In the genomic region with DNA sequence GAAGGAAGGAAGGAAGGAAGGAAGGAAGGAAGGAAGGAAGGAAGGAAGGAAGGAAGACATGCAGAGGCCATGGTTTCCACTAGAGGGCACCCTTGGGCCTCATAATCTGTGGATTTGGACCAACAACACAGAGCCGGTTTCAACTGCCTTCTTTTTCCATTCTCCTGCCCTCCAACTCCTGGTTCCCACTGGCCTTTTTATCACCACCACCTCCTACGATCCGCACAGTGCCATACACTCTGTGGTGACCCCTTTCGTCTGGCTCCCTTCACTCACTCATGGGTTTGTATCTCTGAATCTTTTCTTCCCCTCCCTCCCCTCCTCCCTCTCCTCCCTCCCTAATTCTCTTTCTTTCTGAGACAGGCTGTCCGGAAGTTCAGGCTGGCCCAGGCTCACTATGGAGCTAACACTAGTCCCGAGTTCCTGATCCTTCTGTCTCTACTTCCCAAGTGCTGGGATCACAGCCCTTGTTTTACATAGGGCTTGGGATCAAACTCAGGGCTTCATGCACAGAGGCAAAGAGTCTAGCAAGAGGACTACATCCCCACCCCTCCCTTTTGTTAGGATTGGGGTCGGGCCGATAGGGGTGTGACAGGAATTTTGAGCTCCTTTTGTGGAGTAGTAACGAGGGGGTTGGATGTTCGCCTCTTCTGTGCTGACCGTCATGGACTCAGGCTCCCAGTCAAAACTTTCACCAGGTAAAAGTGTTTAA, we compare ENCODE assay signal across 8 mouse cellular contexts. TPM values are rescaled to one million over a fixed set of nuclear protein-coding genes. Genes with fewer than 3 reads are reported as not detected.
DNase-seq lines count a peak whose midpoint lies in the region; ATAC-seq and TF ChIP-seq lines count a peak whose summit lies in the region.

No protein-coding gene starts in this region.

- peaks cover 11% of the 10 kb centered on the region; the same call in 1 of the 2 replicates for H3K27me3 ChIP-seq in heart, embryonic 12.5 days (replicated peaks)
- peaks cover 3% of the 10 kb centered on the region; the same call in 1 of the 2 replicates for H3K27me3 ChIP-seq in G1E (ENCODE audit: insufficient read depth, low read length)
- peaks cover 14% of the 10 kb centered on the region; the same call in 1 of the 2 replicates for H3K27me3 ChIP-seq in heart, embryonic 13.5 days (replicated peaks)
- H3K27me3 ChIP-seq in midbrain, embryonic 12.5 days = peaks cover 31% of the 10 kb centered on the region

- no peaks in the 10 kb centered on the region for H3K9me3 ChIP-seq in heart, embryonic 12.5 days (replicated peaks)
- peaks cover 74% of the 10 kb centered on the region for H3K9me3 ChIP-seq in G1E (replicated peaks)
- no peaks in the 10 kb centered on the region for H3K9me3 ChIP-seq in heart, embryonic 13.5 days
- no peaks in the 10 kb centered on the region for H3K9me3 ChIP-seq in midbrain, embryonic 12.5 days

- peaks cover 10% of the 10 kb centered on the region for H3K4me1 ChIP-seq in heart, embryonic 12.5 days (replicated peaks)
- H3K4me1 ChIP-seq in G1E (ENCODE audit: insufficient read depth, low read depth, low read length) = no peaks in the 10 kb centered on the region
- H3K4me1 ChIP-seq in heart, embryonic 13.5 days = peaks cover 11% of the 10 kb centered on the region
- peaks cover 23% of the 10 kb centered on the region for H3K4me1 ChIP-seq in midbrain, embryonic 12.5 days

- H3K36me3 ChIP-seq in heart, embryonic 12.5 days = no peaks in the 10 kb centered on the region
- no peaks in the 10 kb centered on the region for H3K36me3 ChIP-seq in G1E (replicated peaks)
- no peaks in the 10 kb centered on the region for H3K36me3 ChIP-seq in heart, embryonic 13.5 days
- no peaks in the 10 kb centered on the region for H3K36me3 ChIP-seq in midbrain, embryonic 12.5 days

- no peak overlapping the region for H3K4me3 ChIP-seq in heart, embryonic 12.5 days
- H3K4me3 ChIP-seq in G1E (ENCODE audit: low read depth, low read length) = no peak overlapping the region
- H3K4me3 ChIP-seq in heart, embryonic 13.5 days = no peak overlapping the region
- H3K4me3 ChIP-seq in midbrain, embryonic 12.5 days = no peak overlapping the region

- no peak overlapping the region for H3K9ac ChIP-seq in heart, embryonic 12.5 days
- 0 out of 2 replicates have a peak overlapping the region, but pooled peaks have one; percentile 24 for H3K9ac ChIP-seq in heart, embryonic 13.5 days
- peak overlapping the region; percentile 43 for H3K9ac ChIP-seq in midbrain, embryonic 12.5 days (replicated peaks)

- no peak overlapping the region for H3K27ac ChIP-seq in heart, embryonic 12.5 days (ENCODE audit: poor library complexity, severe bottlenecking)
- H3K27ac ChIP-seq in heart, embryonic 13.5 days (replicated peaks) = no peak overlapping the region
- peak overlapping the region; percentile 22; the same call in 1 of the 2 replicates for H3K27ac ChIP-seq in midbrain, embryonic 12.5 days (replicated peaks)

- 35% methylated on average over 11 of the region's 11 CpGs for WGBS in heart, embryonic 12.5 days
- 34% methylated on average over 11 of the region's 11 CpGs for WGBS in heart, embryonic 13.5 days
- 24% methylated on average over 11 of the region's 11 CpGs for WGBS in midbrain, embryonic 12.5 days

- peak; percentile 38 for DNase-seq in heart, adult 8-10 months (ENCODE audit: low spot score)
- DNase-seq in G1E (ENCODE audit: low spot score) = no peak
- DNase-seq in cerebellum, postnatal 36 days = peak; percentile 74 to 78
- DNase-seq in kidney, postnatal 25 days = peak; percentile 56 to 74
- DNase-seq in testis, postnatal 10 days (ENCODE audit: low spot score) = peak; percentile 75

- no peak for ATAC-seq in heart, embryonic 12.5 days (ENCODE audit: insufficient number of reproducible peaks, low FRiP score)
- ATAC-seq in G1E (ENCODE audit: extremely low read depth, insufficient number of reproducible peaks, low FRiP score, poor library complexity, severe bottlenecking) = no peak
- no peak for ATAC-seq in heart, embryonic 13.5 days (ENCODE audit: extremely low read depth, insufficient number of reproducible peaks, low FRiP score, low TSS enrichment)
- ATAC-seq in midbrain, embryonic 12.5 days (ENCODE audit: low FRiP score, low read depth) = no peak

- 0 out of 2 replicates have a peak, but pooled peaks have one; percentile 24 for TF ChIP-seq CTCF in G1E (IDR thresholded peaks at IDR 0.05; ENCODE audit: low read depth, low read length)

- no peak overlapping the region for H3K4me2 ChIP-seq in heart, embryonic 12.5 days
- H3K4me2 ChIP-seq in heart, embryonic 13.5 days = peak overlapping the region; percentile 36; the same call in 1 of the 2 replicates
- H3K4me2 ChIP-seq in midbrain, embryonic 12.5 days (replicated peaks) = 0 out of 2 replicates have a peak overlapping the region, but pooled peaks have one; percentile 9

RNA-seq across cellular contexts. Expression of gene Dnaic2, which starts 9.9 kb away (rescaled TPM):
- total RNA-seq in heart, adult 8-10 months (2022) = under 1 TPM in 1 of 4 experiments, not detected in 3; 0.47 TPM
- 0.27 and 0.32 TPM in 2 replicates for polyA plus RNA-seq in heart, embryonic 12.5 days (2016; fragmentation: Nextera tagmentation; extraction: Ambion mirVana)
- total RNA-seq in G1E (2014; fragmentation: Nextera tagmentation) = not detected in 2 replicates
- total RNA-seq in G1E (2017) = 0.06 TPM in 1 of 2 replicates, not detected in the other
- not detected in 2 replicates for polyA plus RNA-seq in G1E (2012)
- polyA plus RNA-seq in heart, embryonic 13.5 days (2015; fragmentation: Nextera tagmentation; extraction: Ambion mirVana) = 0.13 and 0.36 TPM in 2 replicates
- 1.3 and 2.4 TPM in 2 replicates for polyA plus RNA-seq in midbrain, embryonic 12.5 days (2016; fragmentation: Nextera tagmentation; extraction: Ambion mirVana)

RNA-seq across cellular contexts. Expression of gene Kif19a, which starts 28.1 kb away (rescaled TPM):
- total RNA-seq in heart, adult 8-10 months (2022) = under 1 TPM; 0.25 to 0.80 (median 0.42) TPM
- 0.32 TPM in 1 of 2 replicates, not detected in the other for polyA plus RNA-seq in heart, embryonic 12.5 days (2016; fragmentation: Nextera tagmentation; extraction: Ambion mirVana)
- total RNA-seq in G1E (2014; fragmentation: Nextera tagmentation) (not detected in 2 replicates), G1E (2017) (0.12 TPM in 1 of 2 replicates, not detected in the other)
- not detected in 2 replicates for polyA plus RNA-seq in G1E (2012)
- polyA plus RNA-seq in heart, embryonic 13.5 days (2015; fragmentation: Nextera tagmentation; extraction: Ambion mirVana) = 0.17 TPM in 1 of 2 replicates, not detected in the other
- 0.45 and 0.73 TPM in 2 replicates for polyA plus RNA-seq in midbrain, embryonic 12.5 days (2016; fragmentation: Nextera tagmentation; extraction: Ambion mirVana)

RNA-seq across cellular contexts. Expression of gene Btbd17, which starts 58.7 kb away (rescaled TPM):
- total RNA-seq in heart, adult 8-10 months (2022) = not detected
- polyA plus RNA-seq in heart, embryonic 12.5 days (2016; fragmentation: Nextera tagmentation; extraction: Ambion mirVana) = 0.18 TPM in 1 of 2 replicates, not detected in the other
- total RNA-seq in G1E (2014; fragmentation: Nextera tagmentation) = not detected in 2 replicates
- 0.06 and 0.11 TPM in 2 replicates for total RNA-seq in G1E (2017)
- polyA plus RNA-seq in G1E (2012) = not detected in 2 replicates
- polyA plus RNA-seq in heart, embryonic 13.5 days (2015; fragmentation: Nextera tagmentation; extraction: Ambion mirVana) = 0.24 TPM in 1 of 2 replicates, not detected in the other
- polyA plus RNA-seq in midbrain, embryonic 12.5 days (2016; fragmentation: Nextera tagmentation; extraction: Ambion mirVana) = 61.0 and 68.5 TPM in 2 replicates

Comparison
In these comparisons a context has a peak if more than half of its experiments do, and no peak if none do; other contexts are left out.
1. RNA of gene Btbd17, which starts 58.7 kb away (polyA plus RNA-seq): 61.0 to 68.5 TPM in midbrain, embryonic 12.5 days; 0.18 TPM in heart, embryonic 12.5 days, 0.24 TPM in heart, embryonic 13.5 days and not detected in G1E; every median in the first group is over 10 times any median in the second.